Mouse (Mus musculus) macrophage (primary cell): ENCODE data around the gene Gm49333. TPM values are rescaled to one million over a fixed set of nuclear protein-coding genes. Genes with fewer than 3 reads are reported as not detected.
"Not testable (repeated sequence)": the region's sequence is repeated elsewhere in the genome, so short reads cannot be mapped to it uniquely, and the experiment has no call there.

ENCODE experiments used
- H3K27ac ChIP-seq: fragments of 350-480 bp; formaldehyde crosslinking; 2 replicates; pipeline ENCODE4 v1.9.0; 2021
- H3K36me3 ChIP-seq: fragments of 350-480 bp; formaldehyde crosslinking; 2 replicates; pipeline ENCODE4 v1.9.0; 2021; ENCODE audit errors: inconsistent target
- H3K4me3 ChIP-seq: fragments of 350-480 bp; formaldehyde crosslinking; 2 replicates; pipeline ENCODE4 v1.9.0; 2021; ENCODE audit errors: inconsistent target
- H3K79me2 ChIP-seq: fragments of 350-480 bp; formaldehyde crosslinking; 2 replicates; pipeline ENCODE4 v1.9.0; 2021; ENCODE audit errors: inconsistent target
- WGBS: methylation state at CpG from one replicate; pipeline ENCODE4 v1.1.7; 2026; ENCODE audit warnings: inconsistent platforms; ENCODE audit not compliant: missing documents; 5-methylcytosine and 5-hydroxymethylcytosine counted together
- polyA plus RNA-seq: library from polyadenylated mRNA; stranded (reverse); fragments of 250-400 nt; gene quantifications from 3 replicates; pipeline ENCODE4 v1.2.4, GENCODE M21; 2018; ENCODE audit warnings: inconsistent platforms

Gm49333 gene
- polyA plus RNA-seq, 1 experiment from 2014 or later = not detected

- Histone ChIP-seq H3K36me3 (peaks cover 22% of the 10 kb centered on the region), H3K27ac (peak overlapping the region; percentile 62), H3K4me3 (peak overlapping the region; percentile 96), H3K79me2 (peaks cover 32% of the 10 kb centered on the region)
- 7% methylated on average over 11 of the region's 12 CpGs for WGBS
Observed at GRCm38 (mm10) chr16:20651947-20652310, 40.5 kb downstream of the Gm49333 start.

- Histone ChIP-seq H3K27ac (no peak overlapping the region), H3K36me3 (peaks cover 34% of the 10 kb centered on the region), H3K4me3 (no peak overlapping the region), H3K79me2 (peaks cover 32% of the 10 kb centered on the region)
- 54% methylated on average over 2 of the region's 2 CpGs for WGBS
Observed at GRCm38 (mm10) chr16:20653315-20653714, 41.9 kb downstream of the Gm49333 start.

GRCm38 (mm10) chr16:20657661-20658060, 46.3 kb downstream of the Gm49333 start:
- 61% methylated on average over 4 of the region's 4 CpGs for WGBS
- Histone ChIP-seq H3K79me2 (peaks cover 21% of the 10 kb centered on the region), H3K27ac (peak overlapping the region; percentile 59), H3K36me3 (peaks cover 76% of the 10 kb centered on the region), H3K4me3 (no peak overlapping the region)

- not testable (repeated sequence) for H3K27ac ChIP-seq, H3K79me2 ChIP-seq, H3K36me3 ChIP-seq, H3K4me3 ChIP-seq
- WGBS = 91% methylated on average over 3 of the region's 6 CpGs
Observed at GRCm38 (mm10) chr16:20668013-20668412, 56.6 kb downstream of the Gm49333 start, which contains the start of gene Eif4g1. TSS of gene Eif4g1 (plus strand) at chr16:20668313.

GRCm38 (mm10) chr16:20670291-20670690, 58.9 kb downstream of the Gm49333 start:
- peaks cover 21% of the 10 kb centered on the region for H3K79me2 ChIP-seq
- no peak overlapping the region for H3K27ac ChIP-seq
- peaks cover 2% of the 10 kb centered on the region for H3K36me3 ChIP-seq
- no peak overlapping the region for H3K4me3 ChIP-seq
- WGBS = 95% methylated on average over 3 of the region's 3 CpGs

- Histone ChIP-seq H3K4me3 (peak overlapping the region; percentile 25; the same call in 1 of the 2 replicates), H3K36me3 (peaks cover 16% of the 10 kb centered on the region), H3K79me2 (peaks cover 37% of the 10 kb centered on the region), H3K27ac (peak overlapping the region; percentile 61)
- whole genome bisulfite sequencing = 15% methylated on average over 6 of the region's 6 CpGs
Observed at GRCm38 (mm10) chr16:20671886-20672285, 60.5 kb downstream of the Gm49333 start.

- peaks cover 43% of the 10 kb centered on the region for H3K79me2 ChIP-seq
- H3K27ac ChIP-seq = peak overlapping the region; percentile 61
- H3K4me3 ChIP-seq = peak overlapping the region; percentile 25; the same call in 1 of the 2 replicates
- H3K36me3 ChIP-seq = peaks cover 16% of the 10 kb centered on the region
- WGBS = under 1% methylated on average over 38 of the region's 38 CpGs
Observed at GRCm38 (mm10) chr16:20672500-20672902, 61.1 kb downstream of the Gm49333 start.

- H3K4me3 ChIP-seq = peak overlapping the region; percentile 88
- H3K79me2 ChIP-seq = peaks cover 49% of the 10 kb centered on the region
- H3K27ac ChIP-seq = peak overlapping the region; percentile 52
- peaks cover 16% of the 10 kb centered on the region for H3K36me3 ChIP-seq
- under 1% methylated on average over 49 of the region's 78 CpGs for WGBS
Observed at GRCm38 (mm10) chr16:20672965-20673705, 61.7 kb downstream of the Gm49333 start.

- peaks cover 19% of the 10 kb centered on the region for H3K36me3 ChIP-seq
- H3K4me3 ChIP-seq = peak overlapping the region; percentile 88
- WGBS = 8% methylated on average over 14 of the region's 14 CpGs
- peaks cover 56% of the 10 kb centered on the region for H3K79me2 ChIP-seq
- peak overlapping the region; percentile 52 for H3K27ac ChIP-seq
Observed at GRCm38 (mm10) chr16:20673706-20674303, 62.4 kb downstream of the Gm49333 start.

- Histone ChIP-seq H3K4me3 (no peak overlapping the region), H3K36me3 (peaks cover 32% of the 10 kb centered on the region), H3K79me2 (peaks cover 68% of the 10 kb centered on the region), H3K27ac (no peak overlapping the region)
- WGBS = 90% methylated on average over 6 of the region's 6 CpGs
Observed at GRCm38 (mm10) chr16:20675213-20675612, 63.8 kb downstream of the Gm49333 start.

GRCm38 (mm10) chr16:20676702-20677101, 65.3 kb downstream of the Gm49333 start:
- H3K27ac ChIP-seq = no peak overlapping the region
- WGBS = 64% methylated on average over 4 of the region's 4 CpGs
- no peak overlapping the region for H3K4me3 ChIP-seq
- H3K79me2 ChIP-seq = peaks cover 68% of the 10 kb centered on the region
- H3K36me3 ChIP-seq = peaks cover 45% of the 10 kb centered on the region

GRCm38 (mm10) chr16:20677380-20677779, 66.0 kb downstream of the Gm49333 start:
- Histone ChIP-seq H3K79me2 (peaks cover 68% of the 10 kb centered on the region), H3K36me3 (peaks cover 52% of the 10 kb centered on the region), H3K4me3 (no peak overlapping the region), H3K27ac (peak overlapping the region; percentile 21)
- 78% methylated on average over 4 of the region's 5 CpGs for WGBS

GRCm38 (mm10) chr16:20677974-20678675, 66.7 kb downstream of the Gm49333 start:
- WGBS = 48% methylated on average over 10 of the region's 10 CpGs
- peak overlapping the region; percentile 21 for H3K27ac ChIP-seq
- no peak overlapping the region for H3K4me3 ChIP-seq
- H3K79me2 ChIP-seq = peaks cover 68% of the 10 kb centered on the region
- peaks cover 59% of the 10 kb centered on the region for H3K36me3 ChIP-seq

GRCm38 (mm10) chr16:20690774-20691173, 79.4 kb downstream of the Gm49333 start:
- Histone ChIP-seq H3K4me3 (no peak overlapping the region), H3K36me3 (peaks cover 47% of the 10 kb centered on the region), H3K27ac (no peak overlapping the region), H3K79me2 (no peaks in the 10 kb centered on the region)
- WGBS = 95% methylated on average over 3 of the region's 3 CpGs

- Histone ChIP-seq H3K79me2 (no peaks in the 10 kb centered on the region), H3K27ac (no peak overlapping the region), H3K36me3 (peaks cover 38% of the 10 kb centered on the region), H3K4me3 (no peak overlapping the region)
- WGBS = 86% methylated on average over 1 of the region's 1 CpGs
Observed at GRCm38 (mm10) chr16:20691617-20692016, 80.2 kb downstream of the Gm49333 start.
